Mouse (Mus musculus) spleen, adult 2 months (tissue): ENCODE results near the gene Gm17655. TPM values are rescaled to one million over a fixed set of nuclear protein-coding genes. Genes with fewer than 3 reads are reported as not detected.

Experiments
- DNase-seq, 2 experiments: peaks; one replicate each; pipeline versions ENCODE4 v3.0.0 to v3.0.0-alpha.2; 2012 to 2021; ENCODE audit warnings: low spot score in 2 of 2, low read depth in 1 of 2
- H3K27ac ChIP-seq: fragments of 200-500 bp; 2 replicates; pipeline ENCODE4 v1.5.1; 2012; ENCODE audit warnings: low read length, inconsistent platforms; ENCODE audit not compliant: insufficient read depth
- H3K27me3 ChIP-seq: fragments of 200-500 bp; 2 replicates; pipeline ENCODE4 v1.6.1; 2012; ENCODE audit warnings: mild to moderate bottlenecking, moderate library complexity, low read length, inconsistent platforms; ENCODE audit not compliant: control insufficient read depth, insufficient read depth
- H3K36me3 ChIP-seq: fragments of 200-500 bp; 2 replicates; pipeline ENCODE4 v1.6.1; 2012; ENCODE audit warnings: mild to moderate bottlenecking, low read length, inconsistent platforms; ENCODE audit not compliant: control insufficient read depth, insufficient read depth
- H3K4me1 ChIP-seq: fragments of 200-500 bp; 2 replicates; pipeline ENCODE4 v1.6.1; 2011; ENCODE audit warnings: inconsistent platforms; ENCODE audit not compliant: control insufficient read depth, insufficient read depth, insufficient read length
- H3K4me3 ChIP-seq: fragments of 200-500 bp; 2 replicates; pipeline ENCODE4 v1.5.1; 2011; ENCODE audit warnings: mild to moderate bottlenecking, inconsistent platforms; ENCODE audit not compliant: insufficient read depth, insufficient read length; ENCODE audit errors: extremely low read depth
- CTCF ChIP-seq: fragments of 200-500 bp; IDR thresholded peaks from 2 replicates; pipeline ENCODE4 v1.5.1; 2011; ENCODE audit warnings: mild to moderate bottlenecking, inconsistent platforms; ENCODE audit not compliant: insufficient read depth, insufficient read length, insufficient replicate concordance; ENCODE audit errors: extremely low read depth
- POLR2A ChIP-seq: fragments of 200-500 bp; IDR thresholded peaks from 2 replicates; pipeline ENCODE4 v1.6.1; 2011; ENCODE audit warnings: low read depth, low read length, inconsistent platforms
- WGBS: fragments of 180-500 bp; shearing (Covaris S2); methylation state at CpG from one replicate; pipeline ENCODE4 v1.1.7; 2018; 5-methylcytosine and 5-hydroxymethylcytosine counted together
- polyA plus RNA-seq: library from polyadenylated mRNA; depleted of rRNA; stranded (reverse); fragments of >200 nt; gene quantifications from 2 replicates; pipeline ENCODE4 v1.2.3, GENCODE M21; 2012

Gm17655 gene
- polyA plus RNA-seq, 1 experiment = 0.41 TPM

DNA sequence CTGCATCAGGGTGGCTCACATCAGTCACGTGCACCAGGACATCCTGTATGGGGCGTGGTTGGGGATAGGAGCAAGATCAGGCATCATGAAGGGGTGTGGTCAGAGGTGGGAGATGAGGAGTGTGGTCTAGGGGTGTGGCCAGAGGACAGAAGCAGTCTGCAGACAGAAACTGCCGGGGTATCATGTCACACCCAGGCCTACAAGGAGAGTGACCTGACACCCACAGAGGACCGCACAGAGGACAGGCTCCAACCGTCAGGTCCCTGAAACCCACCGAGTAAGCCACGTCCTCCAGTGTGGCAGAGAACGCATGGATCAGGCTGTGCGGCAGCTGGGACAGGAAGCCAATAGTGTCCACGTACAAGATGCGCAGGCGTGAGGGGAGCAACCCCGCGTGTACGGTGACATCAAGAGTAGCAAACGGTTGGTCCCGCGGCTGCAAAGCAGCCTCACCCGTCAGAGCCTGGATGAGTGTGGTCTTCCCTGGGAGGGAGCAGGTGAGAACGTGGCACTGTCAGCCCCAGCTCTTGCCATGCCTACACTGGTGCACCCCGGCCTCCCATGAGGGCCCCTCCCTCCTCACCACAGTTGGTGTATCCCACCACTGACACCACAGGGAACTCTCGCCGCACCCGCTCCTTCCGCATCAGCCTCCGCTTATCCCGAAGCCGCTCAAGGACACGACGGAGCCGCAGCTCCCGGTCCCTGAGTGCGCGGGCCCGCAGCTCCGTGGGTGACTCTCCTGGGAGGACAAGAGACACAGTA lies 32.5 kb upstream of the Gm17655 start:
- Histone ChIP-seq H3K36me3 (peaks cover 20% of the 10 kb centered on the region), H3K4me3 (no peak overlapping the region), H3K27ac (no peak overlapping the region), H3K4me1 (peaks cover 12% of the 10 kb centered on the region), H3K27me3 (no peaks in the 10 kb centered on the region)
- TF ChIP-seq CTCF = no peak
- TF ChIP-seq POLR2A = no peak
- 96% methylated on average over 36 of the region's 36 CpGs for WGBS
- no peak for DNase-seq

DNA sequence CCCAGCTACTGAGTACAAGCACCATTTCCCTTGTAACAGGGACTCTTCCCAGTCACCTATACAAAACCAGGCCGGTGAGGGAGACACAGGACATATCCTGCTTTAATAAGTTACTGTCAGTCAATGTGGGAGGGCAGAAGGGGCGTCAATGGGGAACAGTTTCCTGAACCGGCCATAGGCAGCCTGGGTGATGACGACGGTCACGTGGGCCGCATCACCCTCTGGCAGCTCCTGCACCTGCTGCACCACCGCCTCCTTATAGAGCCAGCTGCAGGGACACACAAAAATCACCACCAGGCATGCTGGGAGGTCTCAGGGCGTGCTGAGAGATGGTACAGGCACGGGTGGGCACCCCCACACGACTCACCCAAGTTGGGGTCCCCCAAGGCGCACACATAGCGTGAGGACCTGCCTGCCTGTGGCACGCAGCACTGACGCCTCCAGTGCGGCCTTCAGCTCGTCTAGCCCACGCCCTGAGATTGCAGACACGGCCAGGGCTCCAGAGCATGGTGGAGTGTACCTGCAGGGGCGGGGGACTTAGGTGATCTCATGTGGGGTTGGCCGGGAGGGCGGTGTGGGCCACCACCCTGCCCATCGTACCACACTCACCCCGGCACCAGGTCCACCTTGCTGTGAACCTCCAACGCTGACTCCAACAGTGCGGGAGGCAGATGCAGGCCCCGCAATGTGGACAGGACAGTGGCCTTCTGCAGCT lies 31.7 kb upstream of the Gm17655 start:
- H3K36me3 ChIP-seq = peaks cover 20% of the 10 kb centered on the region
- TF ChIP-seq CTCF (no peak), POLR2A (no peak)
- H3K27ac ChIP-seq = no peak overlapping the region
- H3K27me3 ChIP-seq = no peaks in the 10 kb centered on the region
- H3K4me1 ChIP-seq = peaks cover 12% of the 10 kb centered on the region
- 96% methylated on average over 27 of the region's 27 CpGs for WGBS
- DNase-seq = no peak
- no peak overlapping the region for H3K4me3 ChIP-seq

DNA sequence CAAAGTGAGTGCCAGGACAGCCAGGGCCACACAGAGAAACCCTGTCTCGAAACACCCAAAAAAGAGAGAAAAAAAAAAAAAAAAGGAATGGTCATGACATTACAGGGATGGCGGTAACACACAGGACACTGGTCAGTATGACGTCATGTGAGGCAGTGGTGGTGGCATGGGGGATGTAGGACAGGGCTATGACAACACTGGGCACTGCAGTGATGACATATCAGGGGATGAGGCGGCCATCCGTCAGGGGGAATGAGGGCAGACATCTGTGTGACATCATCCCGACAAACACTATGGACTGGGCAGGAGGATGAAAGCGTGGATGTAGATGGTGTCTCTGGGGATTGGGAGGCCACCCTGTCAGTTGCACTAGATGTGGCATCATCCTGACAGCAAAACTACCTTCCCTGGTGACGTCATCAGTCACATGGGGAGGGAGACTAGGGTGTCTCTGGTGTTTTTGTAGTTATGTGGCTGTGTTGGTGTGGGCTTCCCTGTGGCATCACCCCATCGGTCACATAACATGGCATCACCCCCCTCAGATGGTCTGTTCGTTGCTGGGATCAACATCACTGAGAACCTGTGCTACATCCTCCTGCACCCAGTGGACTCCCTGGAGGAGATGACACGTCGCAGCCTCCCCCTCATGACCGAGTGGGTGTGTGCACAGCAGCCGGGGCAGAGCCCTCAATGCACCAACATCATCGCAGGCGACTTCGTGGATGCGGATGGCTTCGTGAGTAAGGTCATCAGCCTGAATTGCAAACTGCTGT lies 30.7 kb upstream of the Gm17655 start:
- TF ChIP-seq CTCF = no peak
- no peak for TF ChIP-seq POLR2A
- Histone ChIP-seq H3K27me3 (no peaks in the 10 kb centered on the region), H3K4me3 (no peak overlapping the region), H3K4me1 (peaks cover 12% of the 10 kb centered on the region), H3K36me3 (peaks cover 20% of the 10 kb centered on the region), H3K27ac (no peak overlapping the region)
- DNase-seq = no peak
- WGBS = 93% methylated on average over 19 of the region's 19 CpGs

DNA sequence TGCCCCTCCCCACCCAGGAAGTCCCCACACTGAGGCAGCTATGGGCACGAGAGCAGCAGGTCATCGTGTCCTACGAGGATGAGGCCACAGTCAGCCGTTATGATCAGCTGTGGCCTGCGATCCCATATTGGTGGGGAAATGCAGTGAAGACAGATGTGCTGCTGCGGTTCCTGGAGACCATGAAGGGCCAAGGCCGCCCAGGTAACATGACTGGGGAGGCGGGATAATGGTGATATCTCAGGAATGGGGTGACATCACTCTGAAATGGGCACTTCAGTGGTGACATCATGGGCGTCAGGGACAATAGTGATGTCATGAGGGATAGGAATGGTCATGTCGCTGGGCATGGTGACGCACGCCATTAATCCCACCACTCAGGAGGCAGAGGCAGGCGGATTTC lies 30.1 kb upstream of the Gm17655 start:
- no peaks in the 10 kb centered on the region for H3K27me3 ChIP-seq
- 94% methylated on average over 13 of the region's 13 CpGs for WGBS
- H3K27ac ChIP-seq = no peak overlapping the region
- TF ChIP-seq POLR2A (no peak), CTCF (no peak)
- no peak for DNase-seq
- H3K4me3 ChIP-seq = no peak overlapping the region
- H3K36me3 ChIP-seq = peaks cover 20% of the 10 kb centered on the region
- H3K4me1 ChIP-seq = peaks cover 12% of the 10 kb centered on the region

DNA sequence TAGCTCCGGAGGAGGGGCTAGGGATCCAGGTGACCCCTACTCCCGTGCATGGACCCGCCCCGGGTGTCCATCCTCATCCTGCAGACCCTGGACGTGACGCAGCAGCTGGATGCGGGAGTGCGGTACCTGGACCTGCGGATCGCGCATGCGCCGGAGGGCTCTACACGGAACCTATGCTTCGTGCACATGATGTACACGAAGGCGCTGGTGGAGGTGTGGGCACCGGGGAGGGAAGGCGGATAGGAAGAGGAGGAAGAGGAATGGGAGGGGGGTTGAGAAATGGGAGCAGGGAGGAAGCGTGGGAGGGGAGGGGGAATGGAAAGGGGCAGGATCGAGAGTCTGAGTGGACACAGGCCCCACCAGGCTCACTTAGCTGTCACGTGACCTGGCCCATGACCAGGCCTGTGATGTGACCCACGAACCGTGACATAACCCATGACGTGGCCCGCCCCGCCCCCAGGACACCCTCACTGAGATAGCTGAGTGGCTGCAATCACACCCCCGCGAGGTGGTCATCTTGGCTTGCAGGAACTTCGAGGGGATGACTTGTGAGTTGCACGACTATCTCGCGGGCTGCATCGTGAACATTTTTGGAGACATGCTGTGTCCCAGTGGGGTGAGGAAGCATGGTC lies 29.5 kb upstream of the Gm17655 start:
- peaks cover 20% of the 10 kb centered on the region for H3K36me3 ChIP-seq
- peaks cover 9% of the 10 kb centered on the region for H3K4me1 ChIP-seq
- no peak overlapping the region for H3K27ac ChIP-seq
- no peaks in the 10 kb centered on the region for H3K27me3 ChIP-seq
- whole genome bisulfite sequencing = 24% methylated on average over 34 of the region's 34 CpGs
- peak; percentile 31 to 38 for DNase-seq
- TF ChIP-seq CTCF (no peak), POLR2A (no peak)
- peak overlapping the region; percentile 56 for H3K4me3 ChIP-seq

DNA sequence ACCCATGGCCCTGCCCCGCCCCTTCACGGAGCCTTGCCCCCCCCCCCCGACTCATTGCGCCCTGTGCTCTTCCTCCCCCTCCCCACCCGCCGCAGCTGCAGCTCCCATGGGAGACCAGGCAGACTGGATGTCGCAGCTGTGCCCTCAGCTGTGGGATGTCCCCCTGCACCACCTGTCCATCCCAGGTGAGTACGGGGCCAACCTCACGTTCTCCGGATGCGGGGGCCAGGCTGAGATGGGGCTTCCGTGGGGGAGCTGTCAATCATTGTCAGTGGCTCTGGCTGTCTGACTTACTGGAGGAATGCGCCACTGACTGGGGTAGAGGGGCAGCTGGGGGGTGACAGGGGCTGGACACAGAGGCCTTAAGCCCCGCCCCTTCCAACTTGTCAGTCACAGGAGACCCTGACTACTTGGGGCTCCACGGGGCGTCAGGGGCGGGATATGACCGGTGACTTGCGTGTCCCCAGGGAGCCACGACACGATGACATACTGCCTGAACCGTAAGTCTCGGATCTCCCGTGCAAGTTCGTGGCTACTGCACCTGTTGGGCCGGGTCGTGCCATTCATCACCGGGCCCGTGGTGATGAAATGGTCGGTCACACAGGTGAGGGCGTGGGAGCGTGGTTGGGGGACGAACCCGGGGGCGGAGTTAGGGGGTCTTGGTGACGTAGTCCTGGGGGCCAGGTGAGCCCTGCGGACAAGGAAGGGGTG lies 28.8 kb upstream of the Gm17655 start:
- WGBS = 3% methylated on average over 36 of the region's 37 CpGs

More for the DNA sequence above, 28.8 kb upstream of the Gm17655 start:
- Histone ChIP-seq H3K27ac (no peak overlapping the region), H3K4me3 (peak overlapping the region; percentile 56), H3K27me3 (no peaks in the 10 kb centered on the region), H3K4me1 (peaks cover 8% of the 10 kb centered on the region), H3K36me3 (peaks cover 20% of the 10 kb centered on the region)
- peak; percentile 24 to 27 for DNase-seq
- TF ChIP-seq CTCF = no peak
